Mouse (Mus musculus) heart, adult 2 months (tissue): ENCODE results near the gene Tspan8. TPM values are rescaled to one million over a fixed set of nuclear protein-coding genes. Genes with fewer than 3 reads are reported as not detected.

Experiments used
- DNase-seq, 2 experiments: peaks; one replicate each; pipeline ENCODE4 v3.0.0; 2021
- H3K27ac ChIP-seq: fragments of 200-600 bp; 2 replicates; pipeline ENCODE4 v1.8.1; 2022
- H3K27me3 ChIP-seq: fragments of 200-500 bp; 2 replicates; pipeline ENCODE4 v1.6.1; 2012; ENCODE audit warnings: mild to moderate bottlenecking, low read length, inconsistent platforms, mixed read lengths; ENCODE audit not compliant: control insufficient read depth, insufficient read depth
- H3K36me3 ChIP-seq: fragments of 200-500 bp; 2 replicates; pipeline ENCODE4 v1.6.1; 2012; ENCODE audit warnings: low read length, inconsistent platforms; ENCODE audit not compliant: control insufficient read depth, insufficient read depth
- H3K4me1 ChIP-seq: fragments of 200-500 bp; 2 replicates; pipeline ENCODE4 v1.6.1; 2011; ENCODE audit warnings: low read length; ENCODE audit not compliant: control insufficient read depth, insufficient read depth
- H3K4me3 ChIP-seq: fragments of 200-600 bp; 2 replicates; pipeline ENCODE4 v1.8.1; 2022
- H3K79me2 ChIP-seq: fragments of 200-500 bp; replicated peaks from 2 replicates; pipeline ENCODE4 v1.6.1; 2012; ENCODE audit warnings: mild to moderate bottlenecking, inconsistent platforms, low read length, moderate library complexity, mixed read lengths; ENCODE audit not compliant: control insufficient read depth, insufficient read depth
- H3K9ac ChIP-seq: fragments of 200-500 bp; 2 replicates; pipeline ENCODE4 v1.6.1; 2012; ENCODE audit warnings: low read depth, mild to moderate bottlenecking, control low read depth, inconsistent platforms, low read length, mixed read lengths
- CTCF ChIP-seq: fragments of 200-600 bp; IDR thresholded peaks from 2 replicates; pipeline ENCODE4 v1.8.1; 2022; ENCODE audit warnings: antibody characterized with exemption, mild to moderate bottlenecking, moderate library complexity
- EP300 ChIP-seq: fragments of 200-500 bp; IDR thresholded peaks from 2 replicates; pipeline ENCODE4 v1.6.1; 2011; ENCODE audit warnings: low read depth, low read length, control low read depth; ENCODE audit not compliant: insufficient read depth
- POLR2A ChIP-seq: fragments of 200-500 bp; IDR thresholded peaks from 2 replicates; pipeline ENCODE4 v1.6.1; 2011; ENCODE audit warnings: mild to moderate bottlenecking, low read depth, low read length, control low read depth; ENCODE audit not compliant: insufficient read depth
- WGBS: fragments of 180-500 bp; shearing (Covaris S2); methylation state at CpG from one replicate; pipeline ENCODE4 v1.1.7; 2018; 5-methylcytosine and 5-hydroxymethylcytosine counted together
- intact Hi-C: fragments of 180-260 bp; cut with DNase I; formaldehyde crosslinking; loops from one replicate; pipeline ENCODE4 v1.15.1; 2025
- polyA plus RNA-seq: library from polyadenylated mRNA; depleted of rRNA; stranded (reverse); fragments of >200 nt; gene quantifications from 2 replicates; pipeline ENCODE4 v1.2.3, GENCODE M21; 2012
- total RNA-seq, 2 experiments: library from RNA; stranded (reverse); gene quantifications; 2 replicates each; pipeline ENCODE4 v1.2.3; 2021

Tspan8 gene
- total and polyA plus RNA-seq, 3 experiments, result 1.3 to 3.1 (median 2.8) TPM

- Histone ChIP-seq H3K79me2 (no peaks in the 10 kb centered on the region), H3K27ac (no peak overlapping the region), H3K27me3 (no peaks in the 10 kb centered on the region), H3K36me3 (no peaks in the 10 kb centered on the region), H3K4me3 (no peak overlapping the region), H3K9ac (no peak overlapping the region), H3K4me1 (no peaks in the 10 kb centered on the region)
- intact Hi-C loops, result no loop called here
- TF ChIP-seq EP300 (no peak), POLR2A (no peak), CTCF (no peak)
- 41% methylated on average over 7 of the region's 7 CpGs for WGBS
- DNase-seq, result no peak
Measured at GRCm38 (mm10) chr10:115825289-115825688, 8.7 kb downstream of the Tspan8 start.

DNA sequence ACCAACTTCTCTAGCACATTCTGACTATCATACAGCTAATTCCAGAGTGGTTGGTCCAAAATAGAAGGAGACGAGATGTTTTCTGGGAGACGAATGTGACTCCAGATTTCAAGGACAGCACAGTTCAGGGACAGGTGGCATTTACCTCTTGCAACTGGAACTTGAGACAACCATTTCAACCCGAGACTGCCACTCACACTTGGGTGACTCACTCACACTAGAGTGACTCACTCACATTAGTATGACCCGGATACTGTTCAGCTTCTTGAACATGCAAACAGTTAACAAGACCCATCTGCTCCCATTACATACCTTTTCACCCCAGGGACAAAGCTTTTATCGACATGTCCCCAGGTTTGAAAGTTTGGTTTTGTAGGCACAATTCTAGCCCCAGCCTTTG is 12.2 kb downstream of the Tspan8 start:
- H3K4me1 ChIP-seq, result no peaks in the 10 kb centered on the region
- no peaks in the 10 kb centered on the region for H3K36me3 ChIP-seq
- no peak overlapping the region for H3K27ac ChIP-seq
- TF ChIP-seq POLR2A (no peak), CTCF (no peak), EP300 (no peak)
- H3K4me3 ChIP-seq, result no peak overlapping the region
- intact Hi-C loops, result no loop called here
- no peaks in the 10 kb centered on the region for H3K79me2 ChIP-seq
- no peak for DNase-seq
- H3K9ac ChIP-seq, result no peak overlapping the region
- whole genome bisulfite sequencing, result 76% methylated on average over 5 of the region's 5 CpGs
- no peaks in the 10 kb centered on the region for H3K27me3 ChIP-seq

DNA sequence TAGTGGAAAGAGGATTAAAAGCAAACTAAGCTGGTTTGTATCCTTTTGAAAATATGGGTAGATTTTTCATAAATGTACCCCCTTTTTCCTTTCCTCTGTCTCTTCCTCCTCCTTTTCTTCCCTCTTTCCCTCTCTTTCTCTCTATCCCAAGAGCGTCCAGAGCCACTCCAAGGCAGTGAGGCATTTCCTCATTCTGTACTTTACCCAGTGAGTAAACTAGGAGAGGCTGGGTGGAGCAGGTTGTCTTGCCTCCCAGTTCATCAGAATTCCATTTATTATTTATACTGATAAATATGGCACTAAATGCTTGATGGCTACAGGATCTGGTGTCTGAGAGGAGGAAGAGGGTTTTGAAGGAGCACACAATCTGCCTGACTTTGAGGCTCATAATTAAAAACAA is 13.1 kb downstream of the Tspan8 start:
- TF ChIP-seq EP300 (no peak), POLR2A (no peak), CTCF (no peak)
- H3K27ac ChIP-seq, result no peak overlapping the region
- no peaks in the 10 kb centered on the region for H3K4me1 ChIP-seq
- H3K4me3 ChIP-seq, result no peak overlapping the region
- H3K79me2 ChIP-seq, result no peaks in the 10 kb centered on the region
- no peaks in the 10 kb centered on the region for H3K27me3 ChIP-seq
- no peaks in the 10 kb centered on the region for H3K36me3 ChIP-seq
- intact Hi-C loops, result no loop called here
- WGBS, result 61% methylated on average over 1 of the region's 1 CpGs
- H3K9ac ChIP-seq, result no peak overlapping the region
- no peak for DNase-seq

DNA sequence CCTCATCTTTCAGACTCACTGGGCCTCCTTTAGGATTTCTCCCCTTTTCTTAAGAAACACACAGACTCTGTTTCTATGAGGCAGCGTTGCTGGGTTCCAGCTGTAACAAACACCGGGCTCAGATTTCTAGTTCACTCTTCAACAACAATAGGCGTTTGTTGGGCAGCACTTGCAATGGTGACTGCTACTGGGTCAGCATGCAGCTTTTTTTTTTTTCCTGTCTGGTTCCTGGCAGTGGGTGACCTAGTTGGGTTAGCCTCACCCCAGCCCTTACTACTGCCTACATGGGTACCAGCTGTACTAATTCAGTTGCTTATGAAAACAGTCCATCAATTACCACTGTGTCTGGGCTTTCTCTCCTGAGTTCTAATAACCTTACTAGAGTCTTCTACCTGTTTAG is 14.1 kb downstream of the Tspan8 start:
- Histone ChIP-seq H3K4me3 (no peak overlapping the region), H3K9ac (no peak overlapping the region), H3K4me1 (no peaks in the 10 kb centered on the region), H3K27me3 (no peaks in the 10 kb centered on the region), H3K79me2 (no peaks in the 10 kb centered on the region), H3K27ac (no peak overlapping the region), H3K36me3 (no peaks in the 10 kb centered on the region)
- no peak for DNase-seq
- intact Hi-C loops, result no loop called here
- 56% methylated on average over 3 of the region's 3 CpGs for WGBS
- TF ChIP-seq POLR2A (no peak), EP300 (no peak), CTCF (no peak)

DNA sequence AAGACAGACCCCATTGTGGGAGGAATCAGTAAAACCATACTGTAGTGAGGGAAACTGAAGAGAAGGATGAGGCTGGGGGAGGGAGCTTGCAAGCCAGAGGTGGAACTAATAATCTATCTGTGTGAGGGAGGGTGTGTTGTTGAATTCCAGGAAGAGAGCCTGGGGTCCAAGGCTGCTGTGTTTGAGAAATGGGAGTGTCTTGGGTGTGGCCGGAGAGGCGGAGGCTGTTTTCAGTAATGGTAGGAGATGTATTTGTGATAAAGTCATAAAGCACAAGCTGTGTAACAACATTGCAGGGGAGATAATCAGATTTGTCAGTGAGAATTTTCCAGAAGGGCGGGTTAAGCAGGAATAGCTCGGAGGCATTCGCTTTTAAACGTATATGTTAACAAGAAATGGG is 17.4 kb downstream of the Tspan8 start:
- Histone ChIP-seq H3K27me3 (no peaks in the 10 kb centered on the region), H3K9ac (no peak overlapping the region), H3K36me3 (no peaks in the 10 kb centered on the region), H3K4me3 (no peak overlapping the region), H3K4me1 (no peaks in the 10 kb centered on the region), H3K79me2 (no peaks in the 10 kb centered on the region), H3K27ac (no peak overlapping the region)
- DNase-seq, result no peak
- no peak for TF ChIP-seq EP300
- no peak for TF ChIP-seq CTCF
- no peak for TF ChIP-seq POLR2A
- WGBS, result 72% methylated on average over 6 of the region's 6 CpGs
- intact Hi-C loops, result no loop called here

- H3K79me2 ChIP-seq, result no peaks in the 10 kb centered on the region
- no peak overlapping the region for H3K9ac ChIP-seq
- no peaks in the 10 kb centered on the region for H3K4me1 ChIP-seq
- DNase-seq, result no peak
- intact Hi-C loops, result no loop called here
- 61% methylated on average over 18 of the region's 18 CpGs for whole genome bisulfite sequencing
- no peak overlapping the region for H3K4me3 ChIP-seq
- H3K27me3 ChIP-seq, result no peaks in the 10 kb centered on the region
- no peak for TF ChIP-seq EP300
- TF ChIP-seq CTCF, result no peak
- TF ChIP-seq POLR2A, result no peak
- no peak overlapping the region for H3K27ac ChIP-seq
- H3K36me3 ChIP-seq, result no peaks in the 10 kb centered on the region
Measured at GRCm38 (mm10) chr10:115846930-115847329, 30.3 kb downstream of the Tspan8 start.
